Mouse (Mus musculus) left cerebral cortex, adult 9 months (tissue): ENCODE results near the gene Lman1l.

Experiments used
- DNase-seq, 2 experiments: peaks; one replicate each; pipeline ENCODE4 v3.0.0; 2022; ENCODE audit warnings: low spot score in 2 of 2

The Lman1l gene

DNA sequence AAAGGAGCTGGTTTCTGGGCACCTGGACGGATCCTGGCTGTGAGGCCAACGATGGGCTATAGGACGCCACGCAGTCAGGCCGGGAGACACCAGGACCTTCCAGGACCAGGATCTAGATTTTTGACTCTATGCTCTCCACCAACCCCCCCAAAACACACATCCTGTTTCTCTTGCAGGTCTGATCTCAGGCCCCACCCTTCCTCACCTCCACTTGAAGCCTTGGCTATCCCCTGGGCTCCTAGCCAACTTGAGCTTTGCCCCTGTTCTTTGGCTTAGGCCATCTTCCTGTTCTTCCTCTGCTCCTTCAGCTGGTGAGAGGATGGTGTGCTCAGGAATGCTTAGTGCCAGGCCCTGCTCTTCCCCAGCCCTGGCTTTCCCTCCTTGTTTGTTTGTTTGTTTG is at the start of gene Lman1l:
Gene Lman1l, minus strand, starts transcription at position 101 of the 400 bp plus-strand sequence.
- DNase-seq = no peak

DNA sequence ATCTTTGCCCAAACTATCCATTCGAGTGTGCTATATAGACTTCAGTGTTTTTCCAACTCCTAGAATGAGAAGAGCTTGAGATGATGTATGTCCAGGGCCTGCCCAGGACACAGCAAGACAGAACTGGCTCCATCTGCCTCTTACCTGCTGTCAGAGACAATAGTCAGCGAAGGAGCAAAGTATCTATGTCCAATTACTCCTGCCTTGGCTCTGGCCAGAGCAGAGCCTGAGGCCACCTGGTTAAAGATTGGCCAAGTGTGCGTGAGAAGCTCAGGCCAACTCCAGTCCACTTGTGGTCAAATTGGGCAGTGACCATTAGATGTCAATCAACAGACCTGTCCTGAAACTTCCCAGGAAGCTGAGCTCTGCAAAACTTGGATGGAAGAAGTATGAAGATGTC is 49.0 kb upstream of the Lman1l start:
- no peak for DNase-seq

DNA sequence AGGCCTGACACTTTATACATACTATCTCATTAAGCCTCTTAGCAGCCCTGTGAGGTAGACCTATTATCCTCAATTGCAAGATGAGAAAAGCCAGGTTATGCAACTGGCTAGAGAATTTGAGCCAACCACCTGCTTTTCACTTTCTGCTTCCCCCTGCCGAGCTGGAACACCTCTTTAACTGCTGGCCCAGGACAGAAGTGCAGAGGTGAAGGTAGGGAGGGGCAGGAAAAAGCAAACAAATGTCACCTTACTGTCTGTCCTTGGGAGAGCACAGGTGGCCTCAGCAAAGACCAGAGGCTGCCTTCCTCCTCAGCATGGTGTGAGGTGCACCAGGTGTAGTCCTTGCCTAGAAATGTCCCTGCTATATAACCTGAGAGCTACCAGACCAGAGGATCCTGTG is 47.7 kb upstream of the Lman1l start:
- DNase-seq = no peak

DNA sequence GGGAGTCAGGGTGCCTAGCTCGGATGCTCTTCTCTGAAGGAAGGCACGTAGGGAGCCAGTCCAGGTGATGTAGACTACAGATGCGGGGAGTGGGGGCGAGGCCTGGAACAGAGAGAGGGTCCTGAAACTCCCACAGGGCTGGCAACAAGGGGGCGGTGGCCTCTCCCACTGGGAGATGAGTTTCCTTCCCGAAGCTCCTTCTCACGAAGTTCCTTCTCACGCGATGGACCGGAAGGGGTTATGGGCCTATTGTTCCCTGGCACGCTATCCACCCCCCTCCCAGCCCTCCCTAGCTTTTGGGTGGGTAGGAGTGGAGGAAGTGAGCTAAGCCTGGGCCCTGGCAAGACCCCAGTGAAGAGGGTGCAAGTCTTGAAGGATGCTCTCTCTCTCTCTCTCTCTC is 47.2 kb upstream of the Lman1l start:
- no peak for DNase-seq

DNA sequence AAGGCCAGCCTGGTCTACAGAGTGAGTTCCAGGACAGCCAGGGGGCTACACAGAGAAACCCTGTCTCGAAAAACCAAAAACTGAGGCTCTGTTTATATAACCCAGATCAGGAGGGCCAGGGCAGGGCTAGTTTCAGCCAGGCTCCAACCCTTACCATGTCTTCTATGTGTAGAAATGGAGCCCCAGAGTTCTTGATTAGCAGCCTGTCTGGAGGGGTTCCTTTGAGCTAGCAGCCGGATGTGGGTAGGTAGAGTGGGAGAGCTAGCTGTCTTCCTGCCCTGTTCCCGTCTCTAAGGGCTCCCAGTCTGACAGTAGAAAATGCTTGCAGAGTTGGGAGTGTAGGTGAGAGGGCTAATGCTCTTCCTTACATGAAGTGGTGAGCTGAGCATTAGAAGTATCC is 46.6 kb upstream of the Lman1l start:
- DNase-seq = no peak

DNA sequence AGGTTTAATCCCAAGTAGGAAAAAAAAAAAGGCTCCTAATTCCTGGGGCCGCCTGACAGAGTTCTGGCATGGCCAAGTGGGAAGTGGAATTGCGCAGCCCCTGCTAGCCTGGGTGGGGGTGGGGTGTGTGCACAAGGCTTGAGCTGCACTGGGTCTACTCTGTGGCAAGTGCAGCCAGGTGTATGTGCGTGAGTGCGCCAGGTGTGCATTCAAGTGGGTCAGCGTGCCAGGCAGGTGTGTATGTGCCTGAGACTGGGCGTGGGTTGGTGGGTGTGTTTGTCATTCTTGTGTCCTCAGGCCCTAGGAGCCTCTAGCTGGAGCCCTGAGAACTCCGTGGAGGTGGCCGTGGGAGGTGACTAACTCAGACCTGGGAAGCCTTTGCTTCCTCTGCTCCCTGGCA is 46.0 kb upstream of the Lman1l start:
- no peak for DNase-seq

DNA sequence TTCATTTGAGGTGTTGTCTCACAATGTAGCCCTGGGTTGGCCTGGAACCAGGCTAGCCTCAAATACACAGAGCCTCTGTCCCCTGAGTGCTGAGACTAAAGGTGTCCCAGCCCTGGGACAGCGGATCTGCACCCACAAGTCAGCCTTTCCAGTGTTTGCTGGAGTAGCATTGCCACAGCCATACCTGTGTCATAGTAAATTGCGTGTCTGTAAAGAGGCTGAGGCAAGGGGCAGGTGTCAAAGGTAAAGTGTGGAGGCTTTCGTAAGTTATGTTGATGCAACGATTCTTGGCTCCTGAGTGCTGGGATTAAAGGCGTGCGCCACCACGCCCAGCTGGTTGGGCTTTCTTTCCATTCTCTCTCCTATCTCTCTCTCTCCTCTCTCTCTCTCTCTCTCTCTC is 44.0 kb upstream of the Lman1l start:
- no peak for DNase-seq

DNA sequence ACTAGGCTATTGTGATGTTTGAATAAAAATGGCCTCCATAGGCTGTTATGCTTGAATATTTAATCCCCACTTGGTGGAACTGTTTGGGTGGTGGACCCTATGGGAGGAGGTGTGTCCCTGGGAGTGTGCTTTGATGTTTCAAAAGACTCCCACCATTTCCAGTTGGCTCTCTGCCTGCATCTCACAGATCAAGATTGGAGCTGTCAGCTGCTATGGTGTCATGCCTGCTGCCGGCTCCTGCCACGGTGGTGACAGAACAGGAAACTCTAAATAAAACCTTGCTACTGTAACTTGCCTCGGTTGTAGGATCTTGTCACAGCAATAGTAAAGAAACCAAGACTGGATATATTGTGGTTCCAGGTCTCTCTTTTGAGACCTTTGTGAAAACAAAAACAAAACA is 41.0 kb upstream of the Lman1l start:
- no peak for DNase-seq

DNA sequence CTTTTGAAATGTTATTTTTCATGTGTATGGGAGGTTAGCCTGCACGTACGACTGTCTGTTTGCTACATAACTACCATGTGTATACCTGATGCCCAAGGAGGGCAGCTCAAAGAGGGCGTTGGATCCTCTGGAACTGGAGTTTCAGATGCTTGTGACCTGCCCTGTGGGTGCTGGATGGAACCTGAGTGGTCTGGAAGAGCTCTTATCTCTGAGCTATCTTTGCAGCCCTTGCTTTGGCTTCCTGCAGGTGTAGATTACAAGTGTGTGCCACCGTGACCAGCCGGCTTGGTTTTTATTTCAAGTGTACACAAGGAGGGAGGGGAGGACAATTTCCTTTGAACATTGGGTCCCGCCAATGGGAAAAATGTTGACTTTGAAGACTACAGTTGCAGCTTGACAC is 39.9 kb upstream of the Lman1l start:
- DNase-seq = no peak

DNA sequence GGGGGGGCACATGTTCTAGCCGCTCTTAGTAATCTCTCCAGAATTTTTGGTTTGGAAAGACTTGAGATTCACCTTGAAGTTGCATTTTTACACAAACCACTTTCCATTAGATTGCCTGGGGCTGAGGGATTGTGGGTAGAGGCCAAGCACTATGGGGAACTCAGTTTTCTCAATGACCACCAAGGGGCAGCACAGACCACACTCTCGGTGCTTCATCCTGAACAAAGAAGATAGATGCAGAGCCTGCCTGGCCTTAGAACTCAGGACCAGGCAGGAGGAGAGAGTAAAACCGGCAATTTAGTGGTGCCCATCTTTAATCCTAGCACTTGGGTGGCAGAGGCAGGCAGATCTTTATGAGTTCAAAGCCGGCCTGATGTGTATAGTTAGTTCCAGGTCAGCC is 39.2 kb upstream of the Lman1l start:
- DNase-seq = peak in 1 of 2 experiments; percentile 84

DNA sequence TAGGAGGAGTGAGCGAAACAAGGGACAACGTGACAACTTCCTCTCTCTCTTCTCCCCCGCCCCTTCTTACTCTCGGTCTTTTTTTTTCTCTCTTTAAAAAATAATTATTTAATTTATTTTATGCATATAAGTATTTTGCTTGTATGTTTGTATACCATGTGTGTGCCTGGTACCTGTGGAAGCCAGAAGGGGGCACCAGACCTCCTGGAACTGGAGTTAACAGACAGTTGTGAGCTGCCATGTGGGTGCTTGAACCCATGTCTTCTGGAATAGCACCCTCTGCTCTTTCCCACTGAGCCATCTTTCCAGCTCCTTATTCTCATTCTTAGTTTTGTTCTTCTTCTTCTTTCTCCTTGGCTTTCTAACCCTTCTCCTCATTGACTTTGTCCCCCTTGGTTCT is 38.4 kb upstream of the Lman1l start:
- DNase-seq = no peak

DNA sequence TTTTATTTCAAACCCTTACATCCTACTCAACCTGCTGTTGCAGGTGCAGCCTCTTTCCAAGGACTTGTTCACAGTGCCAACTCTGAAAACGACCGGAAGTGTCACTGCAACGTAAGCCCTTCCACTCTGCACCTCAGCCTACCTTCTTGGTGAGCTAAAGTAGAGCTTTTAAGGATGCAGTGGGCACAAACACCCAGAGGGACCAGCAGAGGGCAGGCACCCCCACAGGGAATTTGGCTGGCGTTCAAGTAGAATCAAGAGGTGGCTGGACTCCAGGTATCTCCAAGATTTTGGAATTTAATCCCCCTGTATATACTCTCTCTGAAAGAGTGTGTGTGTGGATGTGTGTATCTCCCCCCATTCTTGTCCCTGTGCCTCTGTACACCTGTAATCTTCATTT is 37.3 kb upstream of the Lman1l start:
- DNase-seq = no peak

DNA sequence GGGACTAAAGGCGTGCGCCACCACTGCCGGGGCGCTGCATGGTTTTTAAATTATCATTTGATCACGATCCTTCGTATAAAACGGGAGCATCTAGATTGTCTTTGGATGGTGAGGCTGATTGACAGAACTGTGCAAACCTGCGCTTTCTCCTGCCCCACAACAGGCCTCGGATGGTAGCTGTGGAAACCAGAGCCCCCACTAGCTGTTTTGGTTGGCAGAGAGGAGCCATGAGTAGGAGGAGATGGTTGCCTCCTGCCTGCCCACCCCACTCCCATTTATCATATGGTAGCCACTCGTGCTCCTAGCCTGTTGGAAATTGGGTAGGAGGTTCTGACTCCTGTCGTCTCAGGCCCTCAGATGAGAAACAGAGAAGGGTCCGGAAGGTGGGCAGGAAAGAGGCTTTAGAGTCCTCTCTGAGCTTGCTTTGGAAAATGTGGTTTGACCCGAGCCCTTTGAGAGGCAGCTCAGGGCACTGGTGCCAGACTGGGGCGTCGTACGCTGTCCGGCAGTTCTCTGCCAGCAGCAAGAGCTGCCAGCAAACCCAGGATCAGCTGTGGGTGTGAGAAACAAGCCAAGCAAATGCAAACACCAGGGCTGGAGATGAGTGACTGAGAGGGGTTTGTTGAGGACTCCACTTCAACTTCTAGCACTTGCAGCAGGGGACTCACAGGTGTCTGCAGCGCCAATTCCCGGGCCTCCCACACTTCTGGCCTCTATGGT is 36.2 kb upstream of the Lman1l start:
- no peak for DNase-seq

DNA sequence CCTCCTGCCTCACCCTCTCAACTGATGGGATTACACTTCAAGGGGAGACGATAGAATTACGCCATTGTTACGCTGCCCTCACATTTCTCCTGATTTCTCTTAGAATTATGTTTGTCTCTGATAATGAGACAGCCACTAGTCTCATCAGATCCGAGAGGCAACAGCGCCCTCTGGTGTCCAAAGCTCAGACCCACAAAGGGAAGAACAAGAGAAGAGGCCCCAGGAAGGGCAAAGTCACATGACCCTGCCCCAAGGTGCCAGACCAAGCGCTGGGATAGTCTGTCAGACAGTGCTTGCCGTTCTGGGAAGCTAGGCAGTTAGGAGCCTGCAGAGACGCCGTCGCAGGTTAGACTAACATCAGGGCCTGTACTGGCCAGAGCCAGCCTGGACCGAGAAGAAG is 35.2 kb upstream of the Lman1l start:
- DNase-seq = peak in 1 of 2 experiments; percentile 97

DNA sequence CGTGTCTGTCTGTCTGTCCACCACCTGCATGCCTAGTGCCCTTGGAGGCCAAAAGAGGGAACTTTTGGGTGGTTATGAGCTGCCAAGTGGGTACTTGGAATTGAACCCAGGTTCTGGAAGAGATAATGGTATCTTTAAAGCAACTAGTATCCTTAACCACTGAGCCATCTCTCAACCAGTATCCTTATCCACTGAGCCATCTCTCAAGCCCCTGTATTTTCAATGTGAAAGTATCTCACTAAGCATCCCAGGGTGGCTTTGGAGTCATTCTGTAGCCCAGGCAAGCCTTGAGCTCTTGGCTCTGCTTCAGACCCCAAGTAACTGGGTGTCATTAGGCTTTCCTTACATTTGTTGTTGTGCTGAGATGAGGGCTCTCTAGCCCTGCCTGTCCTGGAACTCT is 34.4 kb upstream of the Lman1l start:
- no peak for DNase-seq

DNA sequence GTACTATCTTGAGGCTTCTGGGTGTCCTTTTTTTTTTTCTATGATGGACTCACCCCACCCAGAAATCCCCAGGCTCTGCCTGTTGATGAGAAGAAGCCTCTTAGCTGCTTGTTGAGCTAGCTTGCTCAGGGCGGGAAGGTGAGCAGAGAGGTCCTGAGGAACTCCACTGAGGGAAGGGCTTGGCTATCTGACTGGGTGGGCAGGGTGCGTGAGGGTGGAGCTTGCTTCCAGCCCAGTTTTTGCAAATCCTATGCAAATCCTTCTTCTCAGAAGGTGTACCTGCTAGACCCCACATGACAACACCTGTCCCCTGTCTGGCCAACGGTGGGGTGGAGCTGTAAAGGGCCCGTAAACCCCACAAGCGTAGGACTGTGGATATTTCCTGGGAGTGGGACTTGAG is 32.7 kb upstream of the Lman1l start, which contains the start of gene Csk:
Gene Csk, minus strand, starts transcription at position 349 of the 400 bp plus-strand sequence.
- no peak for DNase-seq

DNA sequence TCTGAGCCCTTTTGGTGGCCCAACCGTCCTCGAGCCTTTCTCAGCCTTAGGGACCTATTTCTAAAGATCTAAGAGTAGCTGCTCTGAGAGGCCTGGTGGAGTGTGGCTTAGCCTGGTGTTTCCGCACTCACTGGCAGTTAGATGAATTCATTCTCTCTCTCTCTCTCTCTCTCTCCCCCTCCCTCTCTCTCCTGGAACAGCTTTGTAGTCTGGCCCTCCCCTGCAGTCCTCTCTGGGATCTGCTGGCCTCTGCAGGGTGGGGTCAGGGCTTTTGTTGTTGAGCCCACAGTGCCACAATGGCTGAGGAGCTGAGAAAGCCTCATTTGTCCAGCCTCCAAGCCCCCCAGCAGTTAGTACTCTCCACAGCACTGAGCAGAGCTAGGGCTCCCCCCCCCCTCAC is 32.3 kb upstream of the Lman1l start:
- no peak for DNase-seq

DNA sequence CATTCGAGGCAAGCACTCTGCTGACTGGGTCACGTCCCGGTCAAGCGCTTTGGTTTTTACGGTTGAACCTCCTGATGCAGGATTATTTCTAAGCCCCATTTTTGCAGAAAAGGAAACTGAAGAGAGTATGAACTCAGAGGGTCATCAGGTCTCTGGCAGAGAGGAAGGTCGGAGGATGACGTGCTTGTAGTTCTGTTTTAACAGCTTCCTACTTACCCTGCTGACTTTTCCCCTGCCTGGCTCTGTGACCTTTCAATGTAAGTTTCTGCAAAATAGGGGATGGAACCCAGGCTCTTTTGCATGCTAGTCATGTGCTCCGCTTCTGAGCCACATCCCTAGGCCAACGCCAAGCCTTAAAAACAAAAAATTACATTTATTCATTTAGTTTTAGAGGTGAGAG is 31.8 kb upstream of the Lman1l start:
- no peak for DNase-seq

DNA sequence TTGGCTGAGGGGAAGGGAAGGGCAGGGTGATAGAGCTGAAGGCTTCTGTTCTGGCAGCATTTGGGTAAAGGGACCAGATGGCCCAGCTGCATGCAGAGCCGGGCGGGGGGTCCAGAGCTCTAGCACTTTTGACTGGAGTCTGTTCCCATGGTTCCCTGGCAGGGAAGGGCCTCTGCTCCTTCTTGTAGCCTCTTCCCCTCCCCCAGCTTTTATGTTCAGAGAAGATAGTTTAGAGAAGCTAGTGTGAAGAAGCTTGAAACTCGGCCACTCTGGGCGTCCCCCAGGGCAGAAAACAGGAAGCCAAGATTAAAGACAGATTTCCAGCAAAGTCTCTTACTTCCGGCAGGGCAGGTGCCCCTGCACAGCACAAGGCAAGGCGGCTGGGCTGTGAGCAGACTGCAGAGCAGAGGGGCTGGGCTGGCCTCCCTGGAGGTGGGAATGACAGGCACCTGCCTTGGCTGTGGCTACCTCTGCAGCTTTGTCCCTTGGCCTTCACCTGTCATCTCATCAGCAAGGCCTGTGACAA is 30.3 kb upstream of the Lman1l start:
- no peak for DNase-seq

DNA sequence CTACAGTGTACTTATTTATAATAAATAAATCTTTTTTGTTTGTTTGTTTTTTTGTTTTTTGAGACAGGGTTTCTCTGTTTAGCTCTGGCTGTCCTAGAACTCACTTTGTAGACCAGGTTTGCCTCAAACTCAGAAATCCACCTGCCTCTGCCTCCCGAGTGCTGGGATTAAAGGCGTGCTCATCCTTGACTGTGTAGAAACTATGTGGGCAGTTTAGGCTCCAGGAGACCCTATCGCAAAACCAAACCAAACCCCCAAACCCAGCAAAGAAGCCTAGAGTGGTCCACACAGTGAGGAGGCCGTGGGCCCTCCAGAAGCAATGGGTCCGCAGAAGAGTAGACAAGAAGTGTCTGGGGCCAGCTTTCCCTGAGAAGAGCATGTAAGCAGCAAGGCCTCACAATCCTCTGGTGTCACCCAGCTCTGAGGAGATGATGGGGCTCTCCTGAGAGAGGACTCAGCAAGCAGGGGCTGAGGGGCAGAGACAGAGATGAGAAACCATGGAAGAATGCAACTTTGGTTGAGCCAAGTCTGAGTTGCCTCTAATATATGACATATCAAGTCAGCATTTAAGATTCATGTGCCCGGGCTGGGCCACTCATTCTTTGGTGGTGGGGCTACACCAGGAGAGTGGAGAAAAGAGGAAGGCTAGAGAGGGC is 29.7 kb upstream of the Lman1l start:
- no peak for DNase-seq

DNA sequence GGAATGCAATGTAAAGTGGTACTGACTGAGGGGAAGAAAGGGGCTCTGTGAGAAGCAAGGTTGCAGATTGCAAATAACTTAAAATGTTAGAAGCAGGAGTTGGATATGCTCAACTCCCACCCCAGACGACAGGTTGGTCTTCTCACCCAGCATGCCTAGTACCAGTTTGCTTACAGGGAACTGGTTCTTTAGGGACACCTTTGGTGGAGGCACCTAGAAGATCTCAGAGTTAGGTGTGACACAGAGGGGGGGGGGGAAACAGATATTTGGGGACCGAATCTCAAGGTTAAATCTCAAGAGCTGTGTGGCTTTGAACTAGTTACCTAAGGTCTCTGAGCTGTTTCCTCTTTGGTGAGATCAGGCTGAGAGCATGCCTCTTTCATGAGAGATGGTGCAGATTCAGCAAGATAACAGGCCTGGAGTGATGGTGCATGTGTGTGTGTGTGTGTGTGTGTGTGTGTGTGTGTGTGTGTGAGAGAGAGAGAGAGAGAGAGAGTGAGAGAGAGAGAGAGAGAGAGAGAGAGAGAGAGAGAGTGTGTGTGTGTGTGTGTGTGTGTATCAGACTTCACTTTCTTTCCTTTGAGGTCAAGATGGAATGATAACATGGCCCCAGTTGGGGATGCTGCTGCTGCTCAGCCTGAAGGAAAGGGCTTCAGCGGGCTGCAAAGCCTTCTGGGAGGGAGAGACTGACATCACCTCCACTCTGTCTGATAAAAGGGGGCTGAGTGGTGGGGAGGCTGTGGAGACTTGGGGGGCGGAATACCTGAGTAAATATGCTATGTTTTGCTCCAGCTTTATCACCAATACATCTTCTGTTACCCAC is 26.9 kb upstream of the Lman1l start:
- DNase-seq = no peak

DNA sequence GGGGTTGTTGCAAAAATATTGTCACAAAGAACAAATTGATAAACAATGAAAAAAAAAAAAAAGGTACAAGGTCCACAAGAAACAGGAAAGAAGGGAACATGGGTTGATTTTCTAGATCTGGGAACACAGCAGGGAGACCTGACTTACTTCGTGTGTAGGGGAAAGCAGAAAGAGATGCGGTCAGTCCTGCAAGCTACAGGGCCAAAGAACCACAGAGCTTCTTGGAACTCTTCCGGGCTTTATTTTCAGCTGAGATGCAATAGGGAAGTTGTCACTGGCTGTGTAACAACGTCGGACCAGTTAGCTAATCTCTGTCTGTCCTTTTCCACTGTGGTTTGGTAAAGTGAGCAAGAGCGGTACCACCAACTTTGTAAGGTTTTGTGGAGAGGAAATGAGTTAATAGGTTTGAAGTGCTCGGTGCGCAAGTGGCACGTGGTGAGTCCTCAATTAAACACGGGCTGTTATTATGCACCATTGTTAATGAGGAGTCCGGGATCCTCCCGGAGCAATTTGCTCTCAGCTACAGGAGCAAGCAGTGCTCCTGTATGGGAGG is 26.1 kb upstream of the Lman1l start:
- no peak for DNase-seq
